Mouse (Mus musculus): Measurements from ENCODE around the gene Pex1. TPM values are rescaled to one million over a fixed set of nuclear protein-coding genes. Genes with fewer than 3 reads are reported as not detected.
"Not testable (repeated sequence)": the region's sequence is repeated elsewhere in the genome, so short reads cannot be mapped to it uniquely, and the experiment has no call there.

Gene Pex1
- total RNA-seq, 2 experiments from 2014 or later = 25.8 to 30.6 TPM

- Histone ChIP-seq H3K27ac (no peak overlapping the region), H3K4me3 (no peak overlapping the region)
- intact Hi-C loops (cut with DNase I) = no loop called here
- no peak for TF ChIP-seq CTCF (IDR thresholded peaks at IDR 0.05)
- no peak for DNase-seq (ENCODE audit: extremely low spot score in 1 of 2, low spot score in 2 of 2)
These were observed 4.9 kb downstream of the Pex1 start for GRCm38 (mm10) chr5:3600790-3601189.

DNA sequence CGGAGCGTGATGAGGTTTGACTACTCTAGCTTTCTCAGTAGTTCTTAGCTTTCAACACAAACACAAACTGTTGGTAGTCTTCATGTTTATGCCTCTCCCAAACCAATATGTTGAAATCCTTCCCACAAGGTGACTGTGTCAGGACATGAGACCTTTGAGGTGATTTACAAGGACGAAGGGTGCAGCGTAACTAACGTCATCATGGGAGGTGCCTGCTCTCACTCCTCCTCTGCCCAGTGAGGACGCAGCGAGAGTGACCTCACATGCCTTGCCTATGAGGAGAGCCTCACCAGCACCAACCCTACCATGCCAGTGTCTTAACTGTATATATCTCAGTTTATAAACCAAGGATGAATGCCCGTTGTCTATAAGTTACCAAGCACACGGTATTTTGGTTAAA, 11.2 kb downstream of the Pex1 start:
- H3K4me3 ChIP-seq = no peak overlapping the region

DNA sequence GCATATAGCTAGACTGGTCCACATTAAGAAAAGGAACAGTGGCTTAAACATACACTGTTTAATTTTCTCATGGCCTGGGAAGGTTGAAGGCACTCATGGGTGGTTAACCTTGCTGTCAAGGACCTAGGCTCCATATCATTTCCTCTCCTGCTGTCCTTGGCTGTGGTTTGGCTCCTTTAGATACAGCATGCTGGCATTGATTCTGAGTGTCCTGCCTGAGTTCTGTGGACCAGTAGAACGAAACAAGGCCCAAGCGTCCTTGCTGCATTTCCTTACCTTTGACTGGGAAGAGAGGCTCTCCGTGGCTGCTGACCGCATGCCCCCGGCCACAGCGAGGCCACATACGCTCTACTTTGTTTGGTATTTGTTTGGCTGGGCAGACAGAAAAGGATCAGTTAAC, 13.4 kb downstream of the Pex1 start:
- H3K4me3 ChIP-seq = no peak overlapping the region
- intact Hi-C loops (cut with DNase I) = no loop called here
- H3K27ac ChIP-seq = no peak overlapping the region
- DNase-seq (ENCODE audit: extremely low spot score in 1 of 2, low spot score in 2 of 2) = no peak
- no peak for TF ChIP-seq CTCF (IDR thresholded peaks at IDR 0.05)

More for the DNA sequence above, 11.2 kb downstream of the Pex1 start:
- H3K27ac ChIP-seq = no peak overlapping the region
- intact Hi-C loops (cut with DNase I) = no loop called here
- no peak for TF ChIP-seq CTCF (IDR thresholded peaks at IDR 0.05)
- no peak for DNase-seq (ENCODE audit: extremely low spot score in 1 of 2, low spot score in 2 of 2)

GRCm38 (mm10) chr5:3611835-3612234, 16.0 kb downstream of the Pex1 start:
- intact Hi-C loops (cut with DNase I); H3K4me3 ChIP-seq; H3K27ac ChIP-seq; DNase-seq (ENCODE audit: extremely low spot score in 1 of 2, low spot score in 2 of 2): not testable (repeated sequence)
- peak; percentile 20; the same call in 1 of the 2 replicates for TF ChIP-seq CTCF (IDR thresholded peaks at IDR 0.05)

GRCm38 (mm10) chr5:3620486-3620885, 24.6 kb downstream of the Pex1 start:
- DNase-seq (ENCODE audit: extremely low spot score in 1 of 2, low spot score in 2 of 2) = no peak
- Histone ChIP-seq H3K4me3 (no peak overlapping the region), H3K27ac (no peak overlapping the region)
- no peak for TF ChIP-seq CTCF (IDR thresholded peaks at IDR 0.05)
- intact Hi-C loops (cut with DNase I) = no loop called here

DNA sequence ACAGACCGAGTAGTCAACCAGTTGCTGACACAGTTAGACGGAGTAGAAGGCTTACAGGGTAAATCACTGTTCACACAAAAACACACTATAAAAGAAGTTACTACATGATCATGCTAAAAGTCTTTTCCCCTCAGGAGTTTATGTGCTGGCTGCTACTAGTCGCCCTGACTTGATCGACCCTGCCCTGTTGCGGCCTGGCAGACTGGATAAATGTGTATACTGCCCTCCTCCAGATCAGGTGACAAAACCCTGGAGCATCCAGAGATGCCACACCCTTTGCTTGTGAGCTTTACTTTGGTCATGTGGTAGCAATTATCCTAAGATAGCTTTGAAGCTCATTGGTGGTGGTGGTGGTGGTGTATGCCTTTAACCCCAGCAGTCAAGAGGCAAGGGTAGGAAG, 34.2 kb downstream of the Pex1 start:
- DNase-seq (ENCODE audit: extremely low spot score in 1 of 2, low spot score in 2 of 2) = no peak
- Histone ChIP-seq H3K4me3 (no peak overlapping the region), H3K27ac (no peak overlapping the region)
- TF ChIP-seq CTCF (IDR thresholded peaks at IDR 0.05) = no peak
- intact Hi-C loops (cut with DNase I) = no loop called here

GRCm38 (mm10) chr5:3631512-3632271, 35.8 kb downstream of the Pex1 start:
- DNase-seq (ENCODE audit: extremely low spot score in 1 of 2, low spot score in 2 of 2) = no peak
- intact Hi-C loops (cut with DNase I) = no loop called here
- Histone ChIP-seq H3K4me3 (no peak overlapping the region), H3K27ac (no peak overlapping the region)
- no peak for TF ChIP-seq CTCF (IDR thresholded peaks at IDR 0.05)

DNA sequence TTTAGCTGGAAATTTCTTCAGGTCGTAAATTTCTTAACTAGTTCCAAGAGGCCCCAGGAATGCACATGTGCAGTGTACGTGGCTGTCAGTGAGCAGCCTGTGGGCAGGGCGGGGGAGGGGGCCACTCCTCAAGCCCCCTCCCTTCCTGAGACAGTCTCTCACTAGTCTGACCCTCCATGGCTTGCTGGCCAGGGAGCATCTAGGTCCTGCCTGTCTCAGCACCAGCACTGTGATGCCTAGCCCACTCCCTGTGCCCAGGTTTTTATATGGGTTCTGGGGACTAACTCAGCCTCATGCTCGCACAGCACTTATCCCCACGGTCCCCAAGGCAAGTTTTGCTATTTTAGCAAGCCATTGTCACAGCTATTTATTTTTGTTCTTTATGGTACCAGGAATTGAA, 36.4 kb downstream of the Pex1 start:
- no peak overlapping the region for H3K4me3 ChIP-seq
- H3K27ac ChIP-seq = no peak overlapping the region
- no peak for TF ChIP-seq CTCF (IDR thresholded peaks at IDR 0.05)
- intact Hi-C loops (cut with DNase I) = no loop called here
- DNase-seq (ENCODE audit: extremely low spot score in 1 of 2, low spot score in 2 of 2) = no peak

DNA sequence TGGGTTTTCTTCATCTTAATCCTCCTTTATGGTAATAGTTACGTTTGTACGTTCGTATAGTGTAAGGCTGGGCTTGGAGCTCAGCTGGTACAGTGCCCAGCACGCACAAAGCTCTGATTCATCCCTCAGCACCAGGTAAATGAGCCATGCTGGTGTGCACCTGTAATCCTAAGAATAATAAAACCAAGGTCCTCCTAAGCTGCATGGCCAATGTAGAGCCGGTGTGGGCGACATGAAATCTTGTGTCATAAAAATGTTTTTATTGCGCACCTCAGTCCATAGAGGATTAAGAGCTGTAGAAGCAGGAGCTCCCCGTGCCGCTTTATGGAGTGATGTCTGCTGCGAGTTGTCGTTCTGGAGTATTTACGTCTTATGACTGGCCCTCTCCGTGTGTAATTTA, 37.4 kb downstream of the Pex1 start:
- no peak for TF ChIP-seq CTCF (IDR thresholded peaks at IDR 0.05)
- H3K27ac ChIP-seq = no peak overlapping the region
- H3K4me3 ChIP-seq = no peak overlapping the region
- no peak for DNase-seq (ENCODE audit: extremely low spot score in 1 of 2, low spot score in 2 of 2)
- intact Hi-C loops (cut with DNase I) = no loop called here

DNA sequence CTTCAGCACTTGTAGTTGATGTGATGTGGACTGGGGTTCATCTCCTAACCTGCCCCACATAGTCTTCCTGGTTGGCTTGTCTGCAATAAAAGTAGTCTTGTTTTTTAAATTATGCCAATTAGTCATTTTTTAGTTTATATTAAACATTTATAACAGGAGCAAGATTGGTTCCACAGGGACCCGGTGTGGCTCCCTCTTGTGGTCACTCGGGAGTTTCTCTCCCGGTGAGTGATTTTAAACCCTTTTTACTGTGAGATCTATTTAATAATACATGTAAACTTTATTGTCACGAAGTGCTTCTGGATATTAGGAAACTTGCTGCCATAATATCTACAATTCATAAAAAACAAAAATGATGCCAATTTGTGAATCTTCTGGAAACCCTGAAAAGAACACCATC, 38.1 kb downstream of the Pex1 start:
- intact Hi-C loops (cut with DNase I) = no loop called here
- TF ChIP-seq CTCF (IDR thresholded peaks at IDR 0.05) = peak; percentile 59
- DNase-seq (ENCODE audit: extremely low spot score in 1 of 2, low spot score in 2 of 2) = no peak
- Histone ChIP-seq H3K27ac (no peak overlapping the region), H3K4me3 (no peak overlapping the region)

GRCm38 (mm10) chr5:3635286-3635685, 39.4 kb downstream of the Pex1 start:
- DNase-seq (ENCODE audit: extremely low spot score in 1 of 2, low spot score in 2 of 2) = no peak
- intact Hi-C loops (cut with DNase I) = no loop called here
- no peak overlapping the region for H3K27ac ChIP-seq
- no peak overlapping the region for H3K4me3 ChIP-seq
- TF ChIP-seq CTCF (IDR thresholded peaks at IDR 0.05) = no peak

DNA sequence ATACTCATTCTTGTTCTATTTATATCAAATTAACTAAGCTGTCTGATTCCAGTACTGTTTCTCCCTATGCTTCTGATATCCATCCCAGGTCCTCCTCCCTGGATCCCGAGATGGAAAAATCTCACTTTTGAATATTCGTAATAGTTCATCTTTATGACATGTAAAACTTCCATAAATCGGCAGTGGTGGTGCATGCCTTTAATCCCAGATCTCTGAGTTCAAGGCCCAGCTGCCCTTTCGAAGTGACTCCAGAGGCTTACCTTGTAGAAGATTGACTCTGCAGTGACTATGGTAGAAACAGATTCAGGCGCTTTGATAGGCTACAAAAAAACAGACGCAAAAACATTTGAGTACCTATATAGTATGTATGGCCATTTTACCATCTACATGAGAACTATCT, 48.8 kb downstream of the Pex1 start:
- no peak overlapping the region for H3K4me3 ChIP-seq
- DNase-seq (ENCODE audit: extremely low spot score in 1 of 2, low spot score in 2 of 2) = no peak
- H3K27ac ChIP-seq = no peak overlapping the region
- intact Hi-C loops (cut with DNase I) = loop anchor here (5.0 kb wide), 1 partner anchor 173 kb away; no protein-coding TSS in a partner anchor
- TF ChIP-seq CTCF (IDR thresholded peaks at IDR 0.05) = no peak

GRCm38 (mm10) chr5:3645326-3645725, 49.5 kb downstream of the Pex1 start:
- Histone ChIP-seq H3K27ac (no peak overlapping the region), H3K4me3 (no peak overlapping the region; the same call in 1 of the 2 replicates)
- TF ChIP-seq CTCF (IDR thresholded peaks at IDR 0.05) = no peak
- no peak for DNase-seq (ENCODE audit: extremely low spot score in 1 of 2, low spot score in 2 of 2)
- intact Hi-C loops (cut with DNase I) = no loop called here

Data from left cerebral cortex, adult 2 months (tissue).